Mouse (Mus musculus) myocyte (in vitro differentiated cells): ENCODE measurements around the gene Afmid.
A peak's percentile ranks its signal among the peaks of the same experiment; 100 is the strongest.

Experiments
- E2F4 ChIP-seq: IDR thresholded peaks from one replicate; pipeline ENCODE4 v1.6.1; 2011; ENCODE audit warnings: mild to moderate bottlenecking, control low read depth, moderate library complexity; ENCODE audit not compliant: insufficient read depth
- MAX ChIP-seq: IDR thresholded peaks from one replicate; pipeline ENCODE4 v1.6.1; 2011; ENCODE audit warnings: low read depth, mild to moderate bottlenecking, control low read depth
- MYOG ChIP-seq, 3 experiments: IDR thresholded peaks; one replicate each; pipeline ENCODE4 v1.6.1; 2011; ENCODE audit warnings: control low read depth in 2 of 3, low read depth in 2 of 3, mild to moderate bottlenecking in 2 of 3; ENCODE audit not compliant: insufficient read length in 2 of 3, control insufficient read depth in 1 of 3, insufficient read depth in 1 of 3
- POLR2A ChIP-seq: IDR thresholded peaks from one replicate; pipeline ENCODE4 v1.6.1; 2011; ENCODE audit warnings: low read depth, mild to moderate bottlenecking, control low read depth, moderate library complexity; ENCODE audit not compliant: insufficient read length
- POLR2AphosphoS2 ChIP-seq: IDR thresholded peaks from one replicate; pipeline ENCODE4 v1.6.1; 2011; ENCODE audit warnings: low read depth, control low read depth; ENCODE audit not compliant: insufficient read length
- REST ChIP-seq: IDR thresholded peaks from one replicate; pipeline ENCODE4 v1.6.1; 2011; ENCODE audit warnings: mild to moderate bottlenecking, control low read depth, moderate library complexity; ENCODE audit not compliant: insufficient read depth, insufficient read length
- SRF ChIP-seq: IDR thresholded peaks from one replicate; pipeline ENCODE4 v1.6.1; 2011; ENCODE audit warnings: low read depth; ENCODE audit not compliant: control insufficient read depth, insufficient read length
- TCF12 ChIP-seq: IDR thresholded peaks from one replicate; pipeline ENCODE4 v1.6.1; 2011; ENCODE audit warnings: mild to moderate bottlenecking, control low read depth; ENCODE audit not compliant: poor library complexity, insufficient read depth, severe bottlenecking
- TCF3 ChIP-seq: IDR thresholded peaks from one replicate; pipeline ENCODE4 v1.6.1; 2011; ENCODE audit warnings: low read depth, control low read depth; ENCODE audit not compliant: insufficient read length
- USF1 ChIP-seq: IDR thresholded peaks from one replicate; pipeline ENCODE4 v1.6.1; 2011; ENCODE audit warnings: low read depth, mild to moderate bottlenecking, control low read depth, moderate library complexity

GRCm38 (mm10) chr11:117780582-117781111, 45.1 kb upstream of the Afmid start:
- no peak for TF ChIP-seq REST
- TF ChIP-seq POLR2A = peak; percentile 35
- TF ChIP-seq POLR2AphosphoS2 = peak; percentile 16
- TF ChIP-seq MAX = no peak
- no peak for TF ChIP-seq TCF12
- TF ChIP-seq TCF3 = no peak
- no peak for TF ChIP-seq SRF
- no peak for TF ChIP-seq E2F4
- peak; percentile 84 for TF ChIP-seq USF1
- TF ChIP-seq MYOG (IDR thresholded peaks at IDR 0.05; ENCODE audit: control insufficient read depth in 1 of 3, insufficient read depth in 1 of 3, insufficient read length in 2 of 3, low read depth in 2 of 3) = peak in 1 of 3 experiments; percentile 23
